Mouse (Mus musculus) adrenal gland, postnatal 36 days (tissue): ENCODE data around the gene Ints1. TPM values are rescaled to one million over a fixed set of nuclear protein-coding genes. Genes with fewer than 3 reads are reported as not detected.

Experiments
- DNase-seq, 2 experiments: peaks; one replicate each; pipeline ENCODE4 v3.0.0; 2021; ENCODE audit warnings: mixed read lengths in 1 of 2
- long read RNA-seq, 2 experiments: library from polyadenylated mRNA; stranded (forward); transcript quantifications; one replicate each; pipeline ENCODE4 v2.0.0; 2021; ENCODE audit warnings: borderline sequencing depth in 2 of 2
- total RNA-seq, 2 experiments: library from RNA; stranded (reverse); gene quantifications; 2 replicates each; pipeline ENCODE4 v1.2.3; 2021

Gene Ints1
- total RNA-seq: 10 to 100 TPM; 51.3 to 54.3 TPM
- long read RNA-seq, experiment 1, partial matches to known transcripts: 11 of 12 reads
- long read RNA-seq, experiment 1, other reads (novel, unspliced or antisense): 1 of 12 reads
- long read RNA-seq, experiment 2, partial matches to known transcripts: 5 of 6 reads
- long read RNA-seq, experiment 2, other reads (novel, unspliced or antisense): 1 of 6 reads

DNA sequence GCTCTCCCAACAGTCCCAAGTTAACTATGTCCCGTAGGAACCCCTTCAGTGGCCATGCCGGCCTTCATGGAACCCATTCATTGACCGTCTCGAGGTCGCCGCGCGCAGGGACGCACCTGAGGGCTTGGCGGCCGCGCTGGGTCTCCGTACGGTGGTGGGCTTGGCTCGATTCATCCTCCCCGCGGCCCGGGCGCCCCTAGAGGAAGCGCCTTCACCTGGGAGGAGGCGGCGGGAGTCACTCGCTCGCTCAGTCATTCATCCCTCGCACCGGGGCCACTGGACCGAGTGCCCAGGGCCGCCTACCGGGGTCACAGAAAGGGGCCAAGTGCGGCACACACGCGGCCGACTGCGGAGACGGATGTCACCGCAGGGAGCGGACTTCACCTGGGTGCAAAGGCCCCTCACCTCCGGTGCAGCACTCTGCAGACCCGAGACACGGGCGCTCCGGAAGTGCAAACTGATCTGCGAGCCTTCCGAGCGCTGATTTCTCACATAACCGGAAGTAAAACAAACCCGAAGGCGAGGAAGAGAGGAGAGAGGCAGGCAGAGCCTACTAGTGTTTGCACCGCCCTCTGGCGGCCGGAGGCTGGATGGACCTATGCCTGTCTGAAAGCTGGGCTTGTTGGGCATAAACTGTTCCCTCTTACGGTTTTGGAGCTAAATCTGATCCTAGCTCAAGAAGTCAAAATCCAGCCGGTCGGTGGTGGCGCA is at the start of gene Ints1:
Gene Ints1 (minus strand): TSS at position 459 of the 711 bp plus-strand sequence.
- DNase-seq: peak; percentile 97 to 98

DNA sequence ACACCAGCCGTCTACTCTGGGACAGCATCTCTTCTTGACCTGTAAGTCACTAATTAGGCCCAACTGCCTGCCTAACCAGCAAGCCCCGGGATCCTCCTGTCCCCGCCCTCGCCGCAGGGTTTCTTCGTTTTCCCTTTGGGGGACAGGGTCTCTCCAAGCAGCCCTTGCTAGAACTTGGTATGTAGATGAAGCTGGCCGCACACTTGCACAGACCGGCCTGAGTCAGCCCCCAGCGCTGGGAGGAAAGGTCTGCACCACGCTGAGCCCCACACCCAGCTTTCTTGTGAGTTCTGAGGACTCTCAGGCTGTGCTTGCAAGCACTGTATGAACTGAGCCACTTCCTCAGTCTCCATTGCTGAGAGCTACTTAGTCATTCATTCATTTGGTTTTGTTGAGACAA is 49.1 kb upstream of the Ints1 start:
- no peak for DNase-seq

DNA sequence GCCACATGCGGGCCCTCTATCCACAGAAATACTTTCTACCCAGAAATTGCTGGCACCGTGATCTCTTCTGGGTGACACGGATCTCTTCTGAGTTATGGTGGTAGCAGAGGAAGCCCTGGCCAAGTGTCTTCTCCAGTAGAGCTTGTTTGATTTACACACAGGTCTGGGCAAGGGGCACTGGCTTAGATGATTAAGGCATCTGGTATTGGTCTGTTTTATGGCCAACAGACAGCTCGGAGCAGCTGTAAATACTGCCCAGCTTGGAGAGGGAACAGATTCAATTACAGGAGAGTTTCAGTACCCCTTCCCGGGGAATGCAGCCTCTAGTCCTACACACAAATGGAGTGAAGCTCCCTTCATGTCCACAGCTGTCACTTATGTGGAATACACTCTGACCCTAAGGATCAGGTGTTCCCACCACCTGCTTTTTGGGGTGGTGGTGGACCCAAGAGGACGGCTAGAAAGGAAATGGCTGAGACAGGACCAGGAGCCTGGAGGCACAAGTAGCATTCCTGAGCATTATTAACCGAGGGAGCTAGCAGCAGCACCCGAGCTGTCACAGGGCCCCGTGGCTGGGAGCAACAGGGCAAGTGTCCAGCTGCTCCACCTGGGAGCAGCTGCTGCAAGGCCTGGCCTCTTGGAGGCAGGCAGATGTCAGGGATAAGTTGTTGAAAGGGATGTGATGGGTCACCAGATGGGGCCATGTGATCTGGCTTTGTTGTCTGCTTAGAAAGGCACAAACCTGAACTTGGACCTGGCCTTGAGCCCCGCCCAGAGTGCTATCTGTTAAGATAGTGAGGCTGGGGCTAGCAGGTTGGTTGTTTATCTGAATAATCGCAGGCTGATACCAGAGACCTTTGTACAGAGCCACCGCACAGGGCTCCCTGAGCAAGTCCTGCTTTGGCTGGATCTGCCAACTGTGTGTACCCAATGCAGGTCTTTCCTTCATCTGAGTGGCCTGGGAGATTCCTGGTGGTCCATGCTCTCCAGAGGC is 46.3 kb upstream of the Ints1 start:
- DNase-seq: no peak

DNA sequence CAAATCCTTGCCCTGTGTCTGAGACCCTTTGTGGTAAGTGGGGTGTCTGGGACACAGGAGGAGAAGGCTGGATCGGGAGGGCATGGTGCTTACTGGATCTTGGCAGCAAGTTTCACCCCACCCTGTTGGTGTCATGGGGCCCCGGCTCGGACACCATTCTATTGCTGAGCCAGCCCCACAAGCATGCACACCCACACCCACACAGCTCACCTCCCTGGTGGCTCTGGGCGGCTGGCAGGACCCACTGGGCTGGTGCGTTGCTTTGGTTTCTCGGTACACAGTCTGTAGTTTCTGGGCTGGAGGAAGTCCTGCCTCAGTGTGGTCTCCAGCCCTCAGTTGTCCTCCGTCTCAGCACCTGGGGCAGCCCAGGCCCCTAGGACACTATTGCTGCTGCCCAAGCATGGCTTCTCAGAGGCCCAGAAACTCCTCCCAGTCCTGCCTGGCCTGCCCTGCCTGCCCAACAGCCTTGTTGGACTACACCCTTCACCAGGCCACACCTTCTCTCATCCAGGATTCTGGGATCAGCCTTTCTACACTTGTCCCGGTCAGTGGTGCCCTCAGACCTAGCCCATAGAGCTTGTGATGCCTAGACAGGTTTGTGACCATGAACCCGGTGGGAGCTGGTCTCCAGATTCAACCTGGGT is 44.2 kb upstream of the Ints1 start, which contains the start of gene Tmem184a:
Gene Tmem184a (minus strand): TSS at position 380 of the 644 bp plus-strand sequence.
- no peak for DNase-seq

DNA sequence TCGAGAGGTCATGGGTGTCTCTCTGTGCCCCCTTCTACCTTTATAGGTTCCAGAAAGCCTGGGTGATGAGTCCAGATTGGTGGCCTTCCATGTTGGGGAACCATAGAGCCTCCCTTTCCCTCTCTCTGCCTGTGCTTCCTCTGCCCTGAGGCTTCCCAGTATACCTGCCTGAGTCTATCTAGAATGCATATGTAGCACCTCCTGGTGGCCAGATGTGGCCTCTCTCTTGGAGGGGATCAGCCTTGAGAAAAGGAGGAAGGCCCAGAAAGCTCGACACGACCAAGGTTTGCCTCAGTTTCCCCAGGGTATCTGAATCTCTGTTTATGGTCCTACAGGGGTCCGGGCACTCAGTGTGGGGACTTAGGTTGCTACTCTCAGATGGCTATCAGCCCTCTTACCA is 43.3 kb upstream of the Ints1 start:
- peak in 1 of 2 experiments; percentile 48 for DNase-seq

DNA sequence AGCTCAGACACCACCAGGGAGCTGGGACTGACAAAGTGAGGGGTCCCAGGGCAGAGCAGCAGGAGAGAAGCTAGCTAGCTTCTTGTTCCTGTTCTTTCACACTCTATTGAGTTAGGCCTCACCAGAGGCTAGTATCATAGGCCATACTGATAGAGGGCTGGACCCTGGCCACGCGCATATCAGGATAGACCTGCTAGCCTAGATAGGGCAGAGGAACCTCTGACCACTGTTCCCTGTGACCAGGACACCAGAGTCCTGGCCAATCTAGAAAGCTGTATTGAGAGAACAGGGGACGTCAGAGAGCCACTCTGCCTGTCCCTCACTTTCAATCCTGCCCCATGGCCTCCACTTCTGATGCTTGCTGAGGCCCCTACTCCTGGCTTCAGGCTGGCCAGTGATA is 42.6 kb upstream of the Ints1 start:
- no peak for DNase-seq

DNA sequence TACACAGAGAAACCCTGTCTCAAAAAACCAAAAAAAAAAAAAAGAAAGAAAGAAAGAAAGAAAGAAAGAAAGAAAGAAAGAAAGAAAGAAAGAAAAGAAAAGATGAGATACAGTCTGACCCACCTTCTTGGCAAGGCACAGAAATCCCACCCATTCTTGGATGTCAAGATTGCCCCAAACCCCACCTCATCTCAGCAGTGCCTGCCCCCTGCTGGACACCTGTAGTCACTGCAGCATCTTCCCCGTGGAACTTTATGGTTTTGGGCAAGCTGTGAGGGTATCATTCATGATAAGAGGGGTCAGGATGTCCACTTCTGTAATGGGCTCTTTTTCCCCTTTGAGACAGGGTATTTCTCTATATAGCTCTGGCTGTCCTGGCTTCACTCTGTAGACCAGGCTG is 41.8 kb upstream of the Ints1 start:
- no peak for DNase-seq

DNA sequence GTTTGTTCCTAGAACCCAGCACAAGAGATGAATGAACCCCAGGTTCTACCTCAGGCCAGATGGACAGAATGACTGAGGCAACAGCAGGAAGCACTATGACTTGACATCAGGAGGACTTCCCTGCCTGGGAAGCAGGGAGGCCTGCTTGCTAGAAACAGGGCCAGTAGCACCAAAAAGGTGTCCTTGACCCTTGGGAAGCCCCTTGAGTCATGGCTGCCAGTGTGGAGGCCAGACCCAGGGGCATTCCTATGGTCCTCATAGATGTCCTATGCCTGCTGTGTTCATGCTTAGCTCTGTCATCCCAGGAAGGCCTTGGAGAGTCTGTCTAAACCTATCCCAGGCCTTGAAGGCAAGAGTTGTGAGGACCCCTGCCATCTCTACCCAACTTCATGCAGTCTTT is 41.0 kb upstream of the Ints1 start:
- DNase-seq: no peak

DNA sequence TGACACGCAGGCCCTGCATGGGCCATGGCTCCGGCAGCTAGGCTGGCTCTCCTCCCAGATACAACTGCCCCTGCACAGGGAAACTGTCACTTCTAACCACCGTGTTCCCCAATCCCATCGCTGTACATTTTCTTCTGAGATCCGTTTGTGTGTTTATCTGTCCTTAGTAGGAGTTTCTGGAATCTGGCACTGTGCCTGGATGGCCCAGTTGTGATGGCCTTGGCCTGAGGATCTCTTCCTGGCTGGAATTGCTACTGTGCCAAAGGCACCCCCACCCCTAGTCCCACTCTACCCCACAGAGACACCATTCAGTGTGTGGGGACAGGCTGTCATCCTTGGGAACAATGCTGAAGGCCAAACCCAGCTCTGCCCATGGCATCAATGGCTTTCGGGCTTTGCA is 40.5 kb upstream of the Ints1 start:
- DNase-seq: peak; percentile 44 to 66

DNA sequence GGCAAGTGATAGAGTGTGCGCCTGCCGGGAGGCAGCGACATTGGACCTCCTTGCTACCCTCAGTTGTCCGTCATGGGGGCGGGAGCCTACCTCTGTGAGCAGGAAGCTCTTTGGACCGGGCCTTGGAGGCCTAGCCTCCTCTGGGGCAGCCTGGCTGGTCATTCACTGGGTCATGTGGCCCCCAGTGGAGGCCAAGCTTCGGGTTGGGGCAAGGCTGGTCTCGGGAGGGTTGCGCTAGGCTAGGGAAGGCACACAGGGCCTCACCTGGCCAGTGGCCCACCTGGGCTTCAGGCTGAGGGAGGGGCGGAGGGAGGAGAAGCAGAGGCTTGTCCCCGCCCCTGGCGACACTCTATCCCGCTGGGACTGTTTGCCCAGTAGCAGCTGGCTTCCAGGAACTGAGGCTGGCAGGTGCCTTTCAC is 38.5 kb upstream of the Ints1 start:
- DNase-seq: no peak

DNA sequence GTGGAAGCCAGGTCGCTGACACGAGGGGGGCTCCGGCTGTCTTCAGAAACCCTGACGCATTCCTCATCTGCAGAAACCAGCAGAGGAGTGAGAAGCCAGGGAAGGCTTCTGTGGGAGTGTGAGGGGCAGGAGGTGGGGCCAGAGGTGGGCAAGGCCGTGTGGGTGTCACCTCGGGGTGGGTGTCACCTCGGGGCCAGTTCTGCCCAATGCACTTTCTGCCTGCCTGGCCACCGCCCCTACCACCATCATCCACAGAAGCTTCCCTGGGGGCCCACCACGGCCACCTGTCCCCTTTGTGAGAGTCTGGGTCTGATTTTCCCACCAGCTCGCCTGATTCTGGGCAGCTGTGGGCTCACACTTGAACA is 37.6 kb upstream of the Ints1 start:
- DNase-seq: no peak

DNA sequence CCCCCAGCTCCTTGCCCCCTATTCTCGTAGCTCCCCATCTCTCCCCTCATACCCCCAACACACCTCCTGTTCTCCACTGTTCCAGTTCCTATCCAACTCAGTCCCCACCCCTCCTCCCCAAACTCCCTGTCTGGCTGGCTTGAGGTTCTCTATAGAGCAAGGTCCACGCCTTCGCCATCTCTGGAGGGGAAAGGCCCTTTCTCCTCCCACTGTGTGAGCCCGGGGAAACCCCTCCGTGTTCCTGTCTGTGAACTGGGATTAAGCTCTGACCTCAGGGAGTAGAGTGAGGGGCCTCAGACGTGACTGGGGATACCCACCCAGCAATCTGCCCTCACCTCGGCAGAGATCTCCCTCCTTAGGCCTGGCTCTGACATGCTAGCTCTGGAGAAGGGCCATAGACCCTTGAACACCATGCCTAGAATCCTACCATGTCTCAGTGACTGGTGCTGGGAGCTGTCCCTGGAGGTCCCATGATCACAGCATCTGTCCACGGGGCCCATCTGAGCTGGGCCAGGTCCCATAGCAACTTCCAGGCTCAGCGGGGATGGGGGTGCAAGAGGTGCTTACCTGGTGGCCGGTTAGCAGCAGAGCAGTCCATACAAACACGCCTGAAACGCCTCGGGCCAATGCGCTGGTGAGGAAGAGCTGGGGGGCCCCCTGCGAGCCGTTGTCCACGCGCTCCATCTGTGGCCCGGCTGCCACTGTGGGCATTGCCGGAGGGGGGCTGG is 37.1 kb upstream of the Ints1 start:
- DNase-seq: no peak

DNA sequence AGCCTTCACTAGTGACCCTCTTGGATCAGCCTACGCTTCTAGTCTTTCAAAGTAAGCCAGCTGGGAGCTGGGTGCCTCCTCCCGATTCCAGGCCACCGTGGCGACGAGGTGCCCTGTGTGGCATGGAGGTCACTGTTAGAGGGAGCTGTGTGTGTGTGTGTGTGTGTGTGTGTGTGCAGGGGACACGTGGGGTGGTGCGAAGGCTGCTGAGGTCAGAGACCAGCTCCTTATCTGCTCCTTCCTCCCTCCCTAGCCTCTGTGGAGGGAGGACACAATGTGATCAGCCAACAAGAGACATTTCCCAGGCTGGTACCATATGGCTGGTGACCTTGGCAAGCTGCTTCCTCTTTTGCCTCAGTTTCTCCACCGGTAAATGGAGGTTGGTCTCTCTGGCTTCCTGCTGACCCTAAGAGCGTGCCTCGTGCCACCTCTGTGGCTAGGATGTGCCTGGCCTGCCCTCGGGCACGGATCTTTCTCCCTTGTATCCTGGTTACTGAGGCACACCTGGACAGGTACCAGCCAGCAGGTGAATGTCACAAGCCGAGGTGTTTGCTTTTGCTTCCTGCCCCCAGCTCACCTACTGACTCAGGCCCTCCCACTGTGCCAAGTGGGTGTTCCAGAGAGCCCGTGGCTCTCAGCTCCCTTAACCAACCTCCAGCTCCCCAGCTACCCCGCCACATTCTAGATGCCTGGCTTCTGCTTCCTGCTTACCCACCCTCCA is 36.4 kb upstream of the Ints1 start:
- DNase-seq: no peak

DNA sequence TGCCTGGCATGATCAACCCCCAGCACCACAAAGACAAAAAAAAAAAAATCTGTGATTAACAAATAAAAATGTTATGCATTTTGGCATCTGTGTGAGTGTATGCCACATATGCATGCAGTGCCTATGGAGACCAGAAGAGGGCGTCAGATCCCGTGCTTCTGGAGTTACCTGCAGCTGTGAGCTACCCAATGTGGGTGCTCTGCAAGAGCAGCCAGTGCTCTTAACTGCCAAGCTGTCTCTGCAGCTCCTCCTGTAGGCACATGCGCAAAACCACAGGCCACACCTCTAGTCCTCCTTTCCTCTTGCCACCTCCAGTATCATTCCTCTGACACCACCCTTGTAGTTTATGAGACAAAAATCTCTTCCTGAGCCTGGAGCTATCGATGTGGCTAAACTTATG is 33.9 kb upstream of the Ints1 start:
- DNase-seq: no peak

DNA sequence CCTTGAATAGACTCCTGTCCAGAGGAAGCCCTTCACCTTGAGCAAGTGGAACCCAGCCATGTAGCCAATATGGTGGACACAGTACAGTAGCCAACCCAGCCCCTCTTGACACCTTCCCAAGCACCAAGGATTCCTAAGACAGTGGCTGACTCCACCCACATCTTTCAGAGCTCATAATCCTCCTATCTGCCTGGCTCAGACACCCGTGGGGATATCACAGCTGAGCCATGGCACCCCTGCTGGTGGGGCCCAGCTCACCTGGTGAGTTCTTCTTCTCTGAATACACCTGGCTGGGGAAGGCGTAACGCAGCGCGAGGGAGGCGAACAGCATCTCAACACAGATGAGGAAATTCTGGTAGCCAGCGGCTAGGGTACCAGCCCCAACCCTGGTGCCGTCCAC is 30.4 kb upstream of the Ints1 start:
- DNase-seq: no peak

DNA sequence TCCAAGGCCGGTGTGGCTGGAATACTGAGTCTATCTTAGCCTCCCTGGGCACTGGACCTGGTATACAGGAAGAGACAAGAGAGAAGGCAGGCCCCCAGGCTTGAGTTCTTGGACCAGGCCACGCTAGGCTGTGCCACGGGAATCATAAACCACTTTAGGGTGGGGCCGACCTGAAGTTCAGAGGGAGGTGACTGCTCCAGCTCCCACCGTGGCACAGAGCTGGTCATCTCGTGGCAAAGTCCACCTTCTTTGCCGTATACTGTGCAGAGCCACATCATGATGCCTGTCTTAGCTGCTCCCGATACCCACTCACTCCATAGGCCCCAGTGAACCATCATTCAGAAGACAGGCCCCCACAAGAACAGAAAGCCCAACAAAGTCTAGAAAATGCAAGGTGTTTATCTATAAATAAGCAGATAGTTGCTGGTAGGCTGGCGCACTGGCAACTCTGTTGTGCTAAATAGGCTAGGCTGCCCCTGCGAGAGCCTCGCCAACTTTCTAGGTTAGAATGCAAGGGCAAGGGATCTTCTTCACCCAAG is 29.2 kb upstream of the Ints1 start:
- DNase-seq: no peak

DNA sequence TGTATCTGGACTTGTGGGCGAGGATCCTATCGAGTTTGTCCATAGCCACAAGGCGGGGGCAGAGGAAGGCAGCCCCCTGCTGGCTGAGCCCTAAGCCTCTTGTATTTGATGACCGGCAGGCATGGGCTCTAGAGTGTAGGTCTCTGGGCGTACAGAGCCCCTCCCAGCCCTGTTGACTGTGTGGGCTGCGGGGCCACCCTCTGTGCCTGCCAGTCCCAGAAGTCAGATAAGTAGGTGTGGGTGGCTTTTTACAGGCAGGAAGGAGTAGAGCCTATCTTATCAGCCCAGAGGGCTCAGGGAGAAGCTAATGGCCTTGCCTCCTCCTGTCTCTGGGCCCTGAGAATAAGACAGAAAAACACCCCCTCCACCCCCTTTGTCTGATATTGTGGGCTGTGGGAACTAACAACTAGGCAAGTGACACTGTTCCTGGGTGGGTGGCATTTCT is 28.7 kb upstream of the Ints1 start:
- DNase-seq: no peak

DNA sequence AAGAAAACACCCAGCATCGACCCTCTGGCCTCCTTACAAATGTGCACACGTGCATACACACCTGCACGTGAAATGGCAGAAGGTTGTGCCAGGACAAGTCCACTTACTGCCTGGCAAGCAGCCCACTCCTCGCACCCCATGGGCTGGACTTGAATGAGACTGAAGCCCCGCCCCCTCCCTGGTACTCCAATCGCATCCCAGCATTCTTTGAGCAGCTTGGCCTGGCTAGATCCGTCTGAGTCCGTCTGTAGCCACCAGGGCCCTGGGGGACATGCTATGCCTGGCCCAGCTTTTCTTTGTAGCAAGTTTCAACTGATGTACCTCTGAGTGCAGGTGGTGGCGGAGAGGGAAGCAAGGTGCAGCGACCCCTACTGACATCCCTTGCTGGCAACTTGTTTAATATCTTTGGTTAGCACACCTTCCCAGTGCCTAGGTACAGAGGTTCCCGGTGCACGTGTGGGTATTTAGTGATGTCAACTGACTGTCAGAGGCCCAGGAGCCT is 28.2 kb upstream of the Ints1 start:
- DNase-seq: peak; percentile 50 to 71

DNA sequence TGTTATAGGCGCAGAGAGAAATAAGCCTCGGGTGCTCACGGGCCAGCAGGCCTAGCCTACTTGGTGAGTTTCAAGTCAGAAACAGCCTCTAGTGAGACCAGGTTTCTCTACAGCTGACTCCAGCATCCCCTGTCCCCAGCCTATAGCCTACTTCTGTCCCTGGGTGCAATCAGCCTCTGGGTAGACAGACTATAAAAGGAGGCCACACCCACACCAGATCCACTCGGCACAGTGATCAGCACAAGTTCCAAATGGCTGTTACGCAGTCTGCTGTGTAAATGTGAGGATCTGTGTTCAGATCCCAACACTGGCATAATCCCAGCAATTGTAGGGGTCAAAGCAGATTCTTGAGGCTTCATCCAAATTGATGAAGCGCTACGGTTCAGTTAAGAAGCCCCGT is 27.7 kb upstream of the Ints1 start:
- no peak for DNase-seq

DNA sequence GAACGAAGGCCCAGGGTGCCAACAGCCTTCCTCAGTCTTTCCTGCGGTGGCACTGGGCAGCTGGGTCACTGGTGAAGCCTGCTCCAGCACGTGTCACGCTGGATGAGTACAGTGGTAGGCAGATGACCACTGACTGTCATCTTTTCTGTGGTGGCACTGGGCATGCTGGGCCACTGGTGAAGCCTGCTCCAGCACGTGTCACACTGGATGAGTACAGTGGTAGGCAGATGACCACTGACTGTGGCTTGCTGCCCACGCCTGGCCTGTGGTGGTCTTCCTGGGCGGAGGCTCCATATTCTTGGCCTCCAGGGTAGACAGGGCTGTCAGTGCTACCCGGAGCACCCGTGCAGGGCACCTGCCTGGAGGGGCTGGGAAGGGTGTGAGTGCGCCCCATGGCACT is 26.4 kb upstream of the Ints1 start:
- no peak for DNase-seq
